10 mouse cellular contexts compared by ENCODE assay signal in genomic region chr19:60939954-60940379, GRCm38 (mm10). TPM values are rescaled to one million over a fixed set of nuclear protein-coding genes. Genes with fewer than 3 reads are reported as not detected.
DNase-seq lines count a peak whose midpoint lies in the region; ATAC-seq and TF ChIP-seq lines count a peak whose summit lies in the region.
"Had no signal": no experiment of that assay in that cellular context is flagged by ENCODE, and none has a peak within 500 bp of the region (broad histone marks: within the 10 kb centered on the region; RNA-seq: fewer than 3 reads in every experiment).

No protein-coding gene starts in this region.

- no peaks in the 10 kb centered on the region for H3K36me3 ChIP-seq in forebrain, embryonic 16.5 days (ENCODE audit: control insufficient read depth, insufficient read depth)
- H3K36me3 ChIP-seq in forebrain, embryonic 10.5 days (replicated peaks): no peaks in the 10 kb centered on the region
- no peaks in the 10 kb centered on the region for H3K36me3 ChIP-seq in kidney, embryonic 15.5 days
- H3K36me3 ChIP-seq in stomach, postnatal 0 days (ENCODE audit: control insufficient read depth, insufficient read depth, low read length): no peaks in the 10 kb centered on the region
- H3K36me3 ChIP-seq: hindbrain, embryonic 15.5 days; neural tube, embryonic 12.5 days had no signal

- H3K4me1 ChIP-seq in forebrain, embryonic 16.5 days (replicated peaks; ENCODE audit: control insufficient read depth, insufficient read depth, low read length): peaks cover 3% of the 10 kb centered on the region; the same call in 1 of the 2 replicates
- H3K4me1 ChIP-seq in forebrain, embryonic 10.5 days: no peaks in the 10 kb centered on the region
- H3K4me1 ChIP-seq in kidney, embryonic 15.5 days: peaks cover 8% of the 10 kb centered on the region; the same call in 1 of the 2 replicates
- no peaks in the 10 kb centered on the region for H3K4me1 ChIP-seq in stomach, postnatal 0 days (replicated peaks; ENCODE audit: control insufficient read depth, insufficient read depth)
- H3K4me1 ChIP-seq: neural tube, embryonic 12.5 days had no signal

- no peak overlapping the region for H3K4me2 ChIP-seq in forebrain, embryonic 16.5 days (ENCODE audit: low read length)
- H3K4me2 ChIP-seq in kidney, embryonic 15.5 days: no peak overlapping the region
- H3K4me2 ChIP-seq in stomach, postnatal 0 days (replicated peaks; ENCODE audit: low read depth): no peak overlapping the region
- H3K4me2 ChIP-seq: hindbrain, embryonic 15.5 days; neural tube, embryonic 12.5 days had no signal

- H3K9ac ChIP-seq in forebrain, embryonic 16.5 days (replicated peaks; ENCODE audit: low read depth, low read length): no peak overlapping the region
- no peak overlapping the region for H3K9ac ChIP-seq in kidney, embryonic 15.5 days
- H3K9ac ChIP-seq in stomach, postnatal 0 days (ENCODE audit: low read length): no peak overlapping the region
- H3K9ac ChIP-seq: hindbrain, embryonic 15.5 days; neural tube, embryonic 12.5 days had no signal

- TF ChIP-seq CTCF in stomach, postnatal 0 days (IDR thresholded peaks at IDR 0.05; ENCODE audit: low read depth): no peak

- H3K27ac ChIP-seq in forebrain, embryonic 16.5 days (ENCODE audit: low read length): no peak overlapping the region
- no peak overlapping the region for H3K27ac ChIP-seq in forebrain, embryonic 10.5 days
- H3K27ac ChIP-seq in kidney, embryonic 15.5 days: peak overlapping the region; percentile 29; the same call in 1 of the 2 replicates
- peak overlapping the region; percentile 24; the same call in 1 of the 2 replicates for H3K27ac ChIP-seq in stomach, postnatal 0 days (replicated peaks)
- H3K27ac ChIP-seq: hindbrain, embryonic 15.5 days; neural tube, embryonic 12.5 days had no signal

- no peaks in the 10 kb centered on the region for H3K27me3 ChIP-seq in forebrain, embryonic 16.5 days (replicated peaks; ENCODE audit: control insufficient read depth, insufficient read depth, low read length)
- no peaks in the 10 kb centered on the region for H3K27me3 ChIP-seq in forebrain, embryonic 10.5 days (ENCODE audit: poor library complexity, severe bottlenecking)
- H3K27me3 ChIP-seq in kidney, embryonic 15.5 days: no peaks in the 10 kb centered on the region
- H3K27me3 ChIP-seq in stomach, postnatal 0 days (ENCODE audit: control insufficient read depth, insufficient read depth, low read length): no peaks in the 10 kb centered on the region
- H3K27me3 ChIP-seq: hindbrain, embryonic 15.5 days; neural tube, embryonic 12.5 days had no signal

- no peak overlapping the region for H3K4me3 ChIP-seq in forebrain, embryonic 16.5 days (replicated peaks; ENCODE audit: low read length)
- no peak overlapping the region for H3K4me3 ChIP-seq in forebrain, embryonic 10.5 days
- no peak overlapping the region for H3K4me3 ChIP-seq in kidney, embryonic 15.5 days (replicated peaks)
- H3K4me3 ChIP-seq in stomach, postnatal 0 days (ENCODE audit: low read depth, low read length): no peak overlapping the region
- H3K4me3 ChIP-seq: hindbrain, embryonic 15.5 days; neural tube, embryonic 12.5 days had no signal

- H3K9me3 ChIP-seq in forebrain, embryonic 16.5 days (ENCODE audit: control insufficient read depth, low read length): peaks cover 2% of the 10 kb centered on the region
- no peaks in the 10 kb centered on the region for H3K9me3 ChIP-seq in forebrain, embryonic 10.5 days
- H3K9me3 ChIP-seq in kidney, embryonic 15.5 days (replicated peaks): no peaks in the 10 kb centered on the region
- no peaks in the 10 kb centered on the region for H3K9me3 ChIP-seq in stomach, postnatal 0 days (ENCODE audit: control insufficient read depth, low read length)
- H3K9me3 ChIP-seq: hindbrain, embryonic 15.5 days; neural tube, embryonic 12.5 days had no signal

- TF ChIP-seq EP300 in stomach, postnatal 0 days (optimal IDR thresholded peaks at IDR 0.05): no peak

- ATAC-seq in forebrain, embryonic 16.5 days: peak; percentile 38; the same call in 1 of the 2 replicates
- no peak for ATAC-seq in kidney, embryonic 15.5 days (replicated peaks; ENCODE audit: low FRiP score)
- no peak for ATAC-seq in stomach, postnatal 0 days (ENCODE audit: low FRiP score, low TSS enrichment)

- DNase-seq in forebrain, embryonic 10.5 days (ENCODE audit: extremely low spot score, low spot score): no peak
- peak; percentile 23 for DNase-seq in 3134 (ENCODE audit: extremely low read depth, insufficient read length, low spot score)
- peak; percentile 37 for DNase-seq in c-Kit-positive CD71-negative TER-119-negative erythroid progenitor cells, embryonic 14.5 days (ENCODE audit: low read depth)
- no peak for DNase-seq in stomach, postnatal 0 days (ENCODE audit: low spot score)
- DNase-seq in retina, embryonic 14.5 days (ENCODE audit: low spot score): no peak
- no peak for DNase-seq in embryo, embryonic 10 days (ENCODE audit: low spot score)

- WGBS in forebrain, embryonic 16.5 days: 70% methylated on average over 1 of the region's 1 CpGs
- 92% methylated on average over 1 of the region's 1 CpGs for WGBS in forebrain, embryonic 10.5 days
- WGBS in kidney, embryonic 15.5 days: 49% methylated on average over 1 of the region's 1 CpGs
- 29% methylated on average over 1 of the region's 1 CpGs for WGBS in stomach, postnatal 0 days

RNA-seq across cellular contexts. Expression of gene Grk5, which starts 50.4 kb away (rescaled TPM):
- polyA plus RNA-seq in forebrain, embryonic 16.5 days (2015; fragmentation: Nextera tagmentation; extraction: Ambion mirVana): 2.4 and 2.9 TPM in 2 replicates
- 1.9 and 2.0 TPM in 2 replicates for polyA plus RNA-seq in forebrain, embryonic 10.5 days (2016; fragmentation: Nextera tagmentation; extraction: Ambion mirVana)
- 2.3 and 2.5 TPM in 2 replicates for polyA plus RNA-seq in kidney, embryonic 15.5 days (2015; fragmentation: Nextera tagmentation; extraction: Ambion mirVana)
- 1.0 and 1.1 TPM in 2 replicates for polyA plus RNA-seq in stomach, postnatal 0 days (2015; fragmentation: Nextera tagmentation; extraction: Ambion mirVana)

Comparison
In these comparisons a context has a peak if more than half of its experiments do, and no peak if none do; other contexts are left out.
1. H3K27ac ChIP-seq: peak in kidney, embryonic 15.5 days (single experiment) and stomach, postnatal 0 days (single experiment); none in forebrain, embryonic 16.5 days (single experiment) and forebrain, embryonic 10.5 days (single experiment).
2. DNase-seq: peak in 3134 (single experiment) and c-Kit-positive CD71-negative TER-119-negative erythroid progenitor cells, embryonic 14.5 days (single experiment); none in forebrain, embryonic 10.5 days (single experiment), stomach, postnatal 0 days (single experiment), retina, embryonic 14.5 days (single experiment) and embryo, embryonic 10 days (single experiment).